Mouse (Mus musculus) kidney, postnatal 10 days (tissue): ENCODE data around the gene Fstl4.

Source experiments
- DNase-seq: peaks from one replicate; pipeline ENCODE4 v3.0.0; 2021; ENCODE audit warnings: mixed read lengths

The Fstl4 gene

GRCm38 (mm10) chr11:52773073-52773472, 8.6 kb downstream of the Fstl4 start:
- DNase-seq = no peak

GRCm38 (mm10) chr11:52775291-52775690, 10.9 kb downstream of the Fstl4 start:
- DNase-seq = no peak

- no peak for DNase-seq
Measured at GRCm38 (mm10) chr11:52782426-52782825, 18.0 kb downstream of the Fstl4 start.

- DNase-seq = no peak
Measured at GRCm38 (mm10) chr11:52794331-52794730, 29.9 kb downstream of the Fstl4 start.

- DNase-seq = no peak
Measured at GRCm38 (mm10) chr11:52809542-52809941, 45.1 kb downstream of the Fstl4 start.

- no peak for DNase-seq
Measured at GRCm38 (mm10) chr11:52816004-52816403, 51.6 kb downstream of the Fstl4 start.

GRCm38 (mm10) chr11:52820336-52820905, 56.0 kb downstream of the Fstl4 start:
- DNase-seq = no peak

- DNase-seq = no peak
Measured at GRCm38 (mm10) chr11:52826591-52826990, 62.2 kb downstream of the Fstl4 start.

- no peak for DNase-seq
Measured at GRCm38 (mm10) chr11:52831631-52832310, 67.3 kb downstream of the Fstl4 start.

GRCm38 (mm10) chr11:52832311-52832675, 67.9 kb downstream of the Fstl4 start:
- DNase-seq = no peak

GRCm38 (mm10) chr11:52848691-52849090, 84.3 kb downstream of the Fstl4 start:
- no peak for DNase-seq

- no peak for DNase-seq
Measured at GRCm38 (mm10) chr11:52850071-52850470, 85.6 kb downstream of the Fstl4 start.

GRCm38 (mm10) chr11:52872846-52873512, 108.5 kb downstream of the Fstl4 start:
- no peak for DNase-seq

- no peak for DNase-seq
Measured at GRCm38 (mm10) chr11:52875916-52876765, 111.7 kb downstream of the Fstl4 start.

- DNase-seq = no peak
Measured at GRCm38 (mm10) chr11:52877662-52878061, 113.2 kb downstream of the Fstl4 start.

GRCm38 (mm10) chr11:52879958-52880357, 115.5 kb downstream of the Fstl4 start:
- no peak for DNase-seq

- DNase-seq = no peak
Measured at GRCm38 (mm10) chr11:52886559-52887303, 122.3 kb downstream of the Fstl4 start.

GRCm38 (mm10) chr11:52888150-52888549, 123.7 kb downstream of the Fstl4 start:
- no peak for DNase-seq

GRCm38 (mm10) chr11:52889527-52889926, 125.1 kb downstream of the Fstl4 start:
- DNase-seq = no peak

- DNase-seq = no peak
Measured at GRCm38 (mm10) chr11:52890156-52890555, 125.7 kb downstream of the Fstl4 start.

- DNase-seq = no peak
Measured at GRCm38 (mm10) chr11:52904101-52904500, 139.7 kb downstream of the Fstl4 start.

GRCm38 (mm10) chr11:52910788-52911187, 146.4 kb downstream of the Fstl4 start:
- peak; percentile 14 for DNase-seq

GRCm38 (mm10) chr11:52914431-52914830, 150.0 kb downstream of the Fstl4 start:
- no peak for DNase-seq
